Mouse (Mus musculus): ENCODE data around the gene Mtor. TPM values are rescaled to one million over a fixed set of nuclear protein-coding genes. Genes with fewer than 3 reads are reported as not detected.

Gene Mtor
- total and polyA plus RNA-seq, 2 experiments from 2014 or later: 28.0 to 43.6 TPM

- DNase-seq (no peak), ATAC-seq (no peak)
- Histone ChIP-seq H3K27ac (ENCODE audit: low read depth, low read length) (0 out of 2 replicates have a peak overlapping the region, but pooled peaks have one; percentile 43), H3K9me3 (ENCODE audit: low read length) (no peaks in the 10 kb centered on the region), H3K4me2 (ENCODE audit: low read depth) (no peak overlapping the region), H3K4me1 (ENCODE audit: insufficient read depth) (no peaks in the 10 kb centered on the region), H3K9ac (no peak overlapping the region), H3K36me3 (ENCODE audit: insufficient read depth) (peaks cover 67% of the 10 kb centered on the region), H3K27me3 (ENCODE audit: insufficient read depth, low read length) (no peaks in the 10 kb centered on the region), H3K4me3 (ENCODE audit: low read depth, low read length) (no peak overlapping the region)
- WGBS: 34% methylated on average over 4 of the region's 4 CpGs
- TF ChIP-seq CTCF (IDR thresholded peaks at IDR 0.05; ENCODE audit: low read depth): no peak
Observed at GRCm38 (mm10) chr4:148517809-148518208, 69.4 kb downstream of the Mtor start.

DNA sequence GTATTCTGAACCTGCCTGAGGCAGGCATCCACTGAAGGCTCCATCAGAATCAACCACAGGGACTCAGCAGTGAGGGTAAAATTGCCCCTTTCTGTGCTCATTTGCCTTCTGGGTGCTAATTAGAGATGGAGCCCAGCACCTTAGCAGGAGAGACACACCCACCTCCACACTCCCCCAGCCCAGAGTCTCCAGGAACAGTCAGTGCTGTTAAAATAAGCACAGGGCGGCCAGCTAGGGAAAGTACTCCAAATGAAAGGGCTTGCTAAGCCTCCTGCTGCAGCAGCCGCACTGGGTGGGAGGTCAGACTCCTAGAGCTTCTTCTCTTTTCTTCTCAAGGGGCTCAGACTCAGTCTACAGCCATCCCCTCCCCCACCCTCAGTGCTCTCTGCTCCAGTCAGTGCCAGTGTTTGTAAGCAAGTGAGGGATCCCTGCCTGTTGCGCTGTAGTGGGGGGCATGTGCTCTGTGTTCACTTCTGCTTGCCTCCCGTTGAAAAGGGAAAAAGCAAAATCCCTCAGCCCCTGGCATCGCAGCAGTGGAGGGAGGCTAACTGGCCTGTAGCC, 69.9 kb downstream of the Mtor start:
- Histone ChIP-seq H3K9ac (no peak overlapping the region), H3K9me3 (ENCODE audit: low read length) (no peaks in the 10 kb centered on the region), H3K4me2 (ENCODE audit: low read depth) (no peak overlapping the region), H3K4me1 (ENCODE audit: insufficient read depth) (no peaks in the 10 kb centered on the region), H3K27me3 (ENCODE audit: insufficient read depth, low read length) (no peaks in the 10 kb centered on the region), H3K4me3 (ENCODE audit: low read depth, low read length) (no peak overlapping the region), H3K27ac (ENCODE audit: low read depth, low read length) (0 out of 2 replicates have a peak overlapping the region, but pooled peaks have one; percentile 43), H3K36me3 (ENCODE audit: insufficient read depth) (peaks cover 65% of the 10 kb centered on the region)
- ATAC-seq: peak; percentile 63
- peak; percentile 4 for DNase-seq
- TF ChIP-seq CTCF (IDR thresholded peaks at IDR 0.05; ENCODE audit: low read depth): no peak
- 14% methylated on average over 5 of the region's 5 CpGs for WGBS

DNA sequence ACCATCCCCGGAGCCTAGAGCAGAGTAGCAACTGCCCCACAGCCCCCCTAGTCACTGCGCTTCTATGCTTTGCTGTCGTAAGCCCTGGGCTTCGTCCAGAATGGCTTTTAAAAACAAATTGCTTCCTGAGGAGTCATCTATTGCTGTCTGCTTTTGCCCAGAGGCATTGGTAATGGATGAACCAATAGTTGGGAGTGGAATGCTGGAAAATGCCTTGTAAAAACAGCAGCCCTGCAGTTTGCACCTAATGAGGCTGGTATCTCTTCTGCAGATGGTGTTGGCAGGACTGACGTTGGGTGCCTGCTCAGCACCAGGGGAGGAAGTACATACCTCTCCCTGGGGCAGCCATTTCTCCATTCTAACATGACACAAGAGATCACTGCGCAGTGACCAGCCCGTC, 75.1 kb downstream of the Mtor start:
- no peak overlapping the region for H3K9ac ChIP-seq
- no peak overlapping the region for H3K4me3 ChIP-seq (ENCODE audit: low read depth, low read length)
- DNase-seq (no peak), ATAC-seq (no peak)
- H3K4me1 ChIP-seq (ENCODE audit: insufficient read depth): no peaks in the 10 kb centered on the region
- no peak overlapping the region for H3K27ac ChIP-seq (ENCODE audit: low read depth, low read length)
- WGBS: 90% methylated on average over 7 of the region's 7 CpGs
- peaks cover 78% of the 10 kb centered on the region for H3K36me3 ChIP-seq (ENCODE audit: insufficient read depth)
- no peaks in the 10 kb centered on the region for H3K27me3 ChIP-seq (ENCODE audit: insufficient read depth, low read length)
- no peak overlapping the region for H3K4me2 ChIP-seq (ENCODE audit: low read depth)
- H3K9me3 ChIP-seq (ENCODE audit: low read length): no peaks in the 10 kb centered on the region
- TF ChIP-seq CTCF (IDR thresholded peaks at IDR 0.05; ENCODE audit: low read depth): no peak

GRCm38 (mm10) chr4:148527158-148527910, 78.9 kb downstream of the Mtor start:
- H3K27me3 ChIP-seq (ENCODE audit: insufficient read depth, low read length): no peaks in the 10 kb centered on the region
- H3K36me3 ChIP-seq (ENCODE audit: insufficient read depth): peaks cover 83% of the 10 kb centered on the region
- ATAC-seq: no peak
- H3K4me3 ChIP-seq (ENCODE audit: low read depth, low read length): no peak overlapping the region
- no peaks in the 10 kb centered on the region for H3K9me3 ChIP-seq (ENCODE audit: low read length)
- no peaks in the 10 kb centered on the region for H3K4me1 ChIP-seq (ENCODE audit: insufficient read depth)
- H3K4me2 ChIP-seq (ENCODE audit: low read depth): no peak overlapping the region
- 94% methylated on average over 10 of the region's 10 CpGs for WGBS
- H3K9ac ChIP-seq: no peak overlapping the region
- no peak for TF ChIP-seq CTCF (IDR thresholded peaks at IDR 0.05; ENCODE audit: low read depth)
- no peak overlapping the region for H3K27ac ChIP-seq (ENCODE audit: low read depth, low read length)
- no peak for DNase-seq

DNA sequence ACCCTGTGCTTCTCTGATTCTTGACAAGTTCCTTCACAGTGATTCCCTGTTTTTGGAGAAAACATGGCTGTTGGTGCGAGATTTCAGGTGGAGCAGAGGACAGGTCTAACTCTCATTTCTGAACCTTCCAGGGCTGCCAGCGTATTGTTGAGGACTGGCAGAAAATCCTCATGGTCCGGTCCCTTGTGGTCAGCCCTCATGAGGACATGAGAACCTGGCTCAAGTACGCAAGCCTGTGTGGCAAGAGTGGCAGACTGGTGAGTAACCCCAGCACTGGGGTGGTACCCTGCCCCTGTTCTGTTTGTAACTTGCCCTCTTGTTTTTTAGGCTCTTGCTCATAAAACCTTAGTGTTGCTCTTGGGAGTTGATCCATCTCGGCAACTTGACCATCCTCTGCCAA, 81.9 kb downstream of the Mtor start:
- over 99% methylated on average over 5 of the region's 5 CpGs for WGBS

GRCm38 (mm10) chr4:148530778-148531177, 82.4 kb downstream of the Mtor start:
- WGBS: 92% methylated on average over 6 of the region's 6 CpGs
- Histone ChIP-seq H3K4me3 (ENCODE audit: low read depth, low read length) (no peak overlapping the region), H3K4me2 (ENCODE audit: low read depth) (no peak overlapping the region), H3K27me3 (ENCODE audit: insufficient read depth, low read length) (no peaks in the 10 kb centered on the region), H3K4me1 (ENCODE audit: insufficient read depth) (no peaks in the 10 kb centered on the region), H3K36me3 (ENCODE audit: insufficient read depth) (peaks cover 88% of the 10 kb centered on the region), H3K9me3 (ENCODE audit: low read length) (no peaks in the 10 kb centered on the region), H3K9ac (no peak overlapping the region), H3K27ac (ENCODE audit: low read depth, low read length) (no peak overlapping the region)
- TF ChIP-seq CTCF (IDR thresholded peaks at IDR 0.05; ENCODE audit: low read depth): no peak
- DNase-seq (no peak), ATAC-seq (no peak)

More for the DNA sequence above, 81.9 kb downstream of the Mtor start:
- ATAC-seq (no peak), DNase-seq (no peak)
- Histone ChIP-seq H3K9me3 (ENCODE audit: low read length) (no peaks in the 10 kb centered on the region), H3K4me1 (ENCODE audit: insufficient read depth) (no peaks in the 10 kb centered on the region), H3K36me3 (ENCODE audit: insufficient read depth) (peaks cover 89% of the 10 kb centered on the region), H3K4me3 (ENCODE audit: low read depth, low read length) (no peak overlapping the region), H3K9ac (no peak overlapping the region), H3K27me3 (ENCODE audit: insufficient read depth, low read length) (no peaks in the 10 kb centered on the region), H3K27ac (ENCODE audit: low read depth, low read length) (no peak overlapping the region), H3K4me2 (ENCODE audit: low read depth) (no peak overlapping the region)
- no peak for TF ChIP-seq CTCF (IDR thresholded peaks at IDR 0.05; ENCODE audit: low read depth)

DNA sequence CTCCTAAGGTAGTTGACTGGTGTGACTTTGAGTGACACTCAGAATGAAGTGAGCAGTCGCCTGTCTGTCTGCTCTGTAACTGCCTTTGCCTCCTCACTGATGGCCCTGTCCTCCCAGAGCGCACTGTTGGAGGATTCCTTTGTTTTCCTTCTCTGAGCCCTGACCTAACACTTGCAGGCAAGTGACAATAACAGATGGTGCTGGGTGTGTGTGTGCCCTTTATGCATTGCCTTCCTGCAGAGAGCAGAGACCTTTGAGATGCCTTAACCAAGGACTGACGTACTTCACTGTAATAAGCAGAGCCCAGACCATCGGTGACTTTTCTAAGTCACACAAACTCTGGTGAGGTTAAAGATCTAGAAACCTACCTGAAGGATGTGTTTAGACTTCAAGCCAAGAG, 82.9 kb downstream of the Mtor start:
- WGBS: 84% methylated on average over 4 of the region's 4 CpGs

More for the DNA sequence above, 82.9 kb downstream of the Mtor start:
- ATAC-seq (no peak), DNase-seq (no peak)
- no peak overlapping the region for H3K27ac ChIP-seq (ENCODE audit: low read depth, low read length)
- peaks cover 88% of the 10 kb centered on the region for H3K36me3 ChIP-seq (ENCODE audit: insufficient read depth)
- TF ChIP-seq CTCF (IDR thresholded peaks at IDR 0.05; ENCODE audit: low read depth): no peak
- no peak overlapping the region for H3K4me2 ChIP-seq (ENCODE audit: low read depth)
- no peaks in the 10 kb centered on the region for H3K4me1 ChIP-seq (ENCODE audit: insufficient read depth)
- no peak overlapping the region for H3K4me3 ChIP-seq (ENCODE audit: low read depth, low read length)
- H3K9ac ChIP-seq: no peak overlapping the region
- no peaks in the 10 kb centered on the region for H3K27me3 ChIP-seq (ENCODE audit: insufficient read depth, low read length)
- H3K9me3 ChIP-seq (ENCODE audit: low read length): no peaks in the 10 kb centered on the region

Data from forebrain, postnatal 0 days (tissue).